Mouse (Mus musculus): ENCODE measurements around the gene Olfr559. TPM values are rescaled to one million over a fixed set of nuclear protein-coding genes. Genes with fewer than 3 reads are reported as not detected.

Gene Olfr559
- polyA plus RNA-seq (2012; rRNA removed; ENCODE audit: low replicate concordance) = not detected in 2 replicates

GRCm38 (mm10) chr7:102727391-102727790, at the start of gene Olfr559:
TSS of gene Olfr559 (minus strand) at chr7:102727491.

GRCm38 (mm10) chr7:102770921-102771320, 43.6 kb upstream of the Olfr559 start, which contains the start of gene Olfr561:
TSS of gene Olfr561 (plus strand) at chr7:102771221.

GRCm38 (mm10) chr7:102759266-102759665, 32.0 kb upstream of the Olfr559 start, which contains the start of the genes Olfr560 and Olfr78:
TSS of gene Olfr560 (minus strand) at chr7:102759366.
TSS of gene Olfr78 (minus strand) at chr7:102759471.

GRCm38 (mm10) chr7:102718970-102719369, 8.3 kb downstream of the Olfr559 start, which contains the start of gene Olfr33:
TSS of gene Olfr33 (minus strand) at chr7:102719070.

GRCm38 (mm10) chr7:102701915-102702314, 25.4 kb downstream of the Olfr559 start, which contains the start of gene Olfr558:
TSS of gene Olfr558 (plus strand) at chr7:102702215.

GRCm38 (mm10) chr7:102695358-102696125, 31.7 kb downstream of the Olfr559 start, which contains the start of gene Olfr557:
TSS of gene Olfr557 (plus strand) at chr7:102695910.

GRCm38 (mm10) chr7:102686944-102687501, 40.3 kb downstream of the Olfr559 start, which contains the start of gene Trim68:
TSS of gene Trim68 (minus strand) at chr7:102687327.

Other genes with a start within 250 kb of the Olfr559 start
- not detected in 2 replicates for gene Olfr543, start 245.8 kb downstream of the Olfr559 start, polyA plus RNA-seq (2012; rRNA removed; ENCODE audit: low replicate concordance)
- gene Olfr544, start 239.2 kb downstream of the Olfr559 start, polyA plus RNA-seq (2012; rRNA removed; ENCODE audit: low replicate concordance) = not detected in 2 replicates
- not detected in 2 replicates for gene Olfr545, start 227.9 kb downstream of the Olfr559 start, polyA plus RNA-seq (2012; rRNA removed; ENCODE audit: low replicate concordance)
- gene Olfr547, start 192.7 kb downstream of the Olfr559 start, polyA plus RNA-seq (2012; rRNA removed; ENCODE audit: low replicate concordance) = not detected in 2 replicates
- gene Olfr548-ps1, start 186.6 kb downstream of the Olfr559 start, polyA plus RNA-seq (2012; rRNA removed; ENCODE audit: low replicate concordance) = not detected in 2 replicates
- gene Olfr549, start 177.6 kb downstream of the Olfr559 start, polyA plus RNA-seq (2012; rRNA removed; ENCODE audit: low replicate concordance) = not detected in 2 replicates
- gene Trim21, start 162.0 kb downstream of the Olfr559 start, polyA plus RNA-seq (2012; rRNA removed; ENCODE audit: low replicate concordance) = 6.6 and 12.9 TPM in 2 replicates
- gene Olfr550, start 156.0 kb downstream of the Olfr559 start, polyA plus RNA-seq (2012; rRNA removed; ENCODE audit: low replicate concordance) = 0.78 and 0.91 TPM in 2 replicates
- not detected in 2 replicates for gene Olfr551, start 135.6 kb downstream of the Olfr559 start, polyA plus RNA-seq (2012; rRNA removed; ENCODE audit: low replicate concordance)
- gene Olfr552, start 129.7 kb downstream of the Olfr559 start, polyA plus RNA-seq (2012; rRNA removed; ENCODE audit: low replicate concordance) = not detected in 2 replicates
- gene Olfr553, start 109.3 kb downstream of the Olfr559 start, polyA plus RNA-seq (2012; rRNA removed; ENCODE audit: low replicate concordance) = not detected in 2 replicates
- not detected in 2 replicates for gene Olfr554, start 89.1 kb downstream of the Olfr559 start, polyA plus RNA-seq (2012; rRNA removed; ENCODE audit: low replicate concordance)
- not detected in 2 replicates for gene Olfr555, start 68.7 kb downstream of the Olfr559 start, polyA plus RNA-seq (2012; rRNA removed; ENCODE audit: low replicate concordance)
- gene Olfr556, start 62.6 kb downstream of the Olfr559 start, polyA plus RNA-seq (2012; rRNA removed; ENCODE audit: low replicate concordance) = not detected in 2 replicates
- 23.8 and 50.9 TPM in 2 replicates for gene Trim68, start 40.2 kb downstream of the Olfr559 start, polyA plus RNA-seq (2012; rRNA removed; ENCODE audit: low replicate concordance)
- gene Olfr557, start 31.6 kb downstream of the Olfr559 start, polyA plus RNA-seq (2012; rRNA removed; ENCODE audit: low replicate concordance) = not detected in 2 replicates
- gene Olfr558, start 25.3 kb downstream of the Olfr559 start, polyA plus RNA-seq (2012; rRNA removed; ENCODE audit: low replicate concordance) = 2.3 and 6.1 TPM in 2 replicates
- 0.33 TPM in 1 of 2 replicates, not detected in the other for gene Olfr33, start 8.4 kb downstream of the Olfr559 start, polyA plus RNA-seq (2012; rRNA removed; ENCODE audit: low replicate concordance)
- gene Olfr560, start 31.9 kb upstream of the Olfr559 start, polyA plus RNA-seq (2012; rRNA removed; ENCODE audit: low replicate concordance) = 0.09 TPM in 1 of 2 replicates, not detected in the other
- gene Olfr78, start 32.0 kb upstream of the Olfr559 start, polyA plus RNA-seq (2012; rRNA removed; ENCODE audit: low replicate concordance) = 3.2 and 8.0 TPM in 2 replicates
- gene Olfr561, start 43.7 kb upstream of the Olfr559 start, polyA plus RNA-seq (2012; rRNA removed; ENCODE audit: low replicate concordance) = 0.11 TPM in 1 of 2 replicates, not detected in the other
- gene Olfr564, start 76.0 kb upstream of the Olfr559 start, polyA plus RNA-seq (2012; rRNA removed; ENCODE audit: low replicate concordance) = not detected in 2 replicates
- gene Olfr566, start 131.3 kb upstream of the Olfr559 start, polyA plus RNA-seq (2012; rRNA removed; ENCODE audit: low replicate concordance) = not detected in 2 replicates
- not detected in 2 replicates for gene Olfr568, start 149.6 kb upstream of the Olfr559 start, polyA plus RNA-seq (2012; rRNA removed; ENCODE audit: low replicate concordance)
- not detected in 2 replicates for gene Olfr569, start 163.4 kb upstream of the Olfr559 start, polyA plus RNA-seq (2012; rRNA removed; ENCODE audit: low replicate concordance)
- not detected in 2 replicates for gene Olfr570, start 167.1 kb upstream of the Olfr559 start, polyA plus RNA-seq (2012; rRNA removed; ENCODE audit: low replicate concordance)
- gene Olfr571, start 190.0 kb upstream of the Olfr559 start, polyA plus RNA-seq (2012; rRNA removed; ENCODE audit: low replicate concordance) = not detected in 2 replicates
- not detected in 2 replicates for gene Olfr572, start 196.9 kb upstream of the Olfr559 start, polyA plus RNA-seq (2012; rRNA removed; ENCODE audit: low replicate concordance)
- not detected in 2 replicates for gene Olfr573-ps1, start 215.1 kb upstream of the Olfr559 start, polyA plus RNA-seq (2012; rRNA removed; ENCODE audit: low replicate concordance)
- not detected in 2 replicates for gene Olfr574, start 221.0 kb upstream of the Olfr559 start, polyA plus RNA-seq (2012; rRNA removed; ENCODE audit: low replicate concordance)
- not detected in 2 replicates for gene Olfr575, start 231.3 kb upstream of the Olfr559 start, polyA plus RNA-seq (2012; rRNA removed; ENCODE audit: low replicate concordance)
- not detected in 2 replicates for gene Olfr576, start 235.2 kb upstream of the Olfr559 start, polyA plus RNA-seq (2012; rRNA removed; ENCODE audit: low replicate concordance)
- not detected in 2 replicates for gene Olfr577, start 248.5 kb upstream of the Olfr559 start, polyA plus RNA-seq (2012; rRNA removed; ENCODE audit: low replicate concordance)